Mouse (Mus musculus): ENCODE measurements around the gene Pik3ap1. TPM values are rescaled to one million over a fixed set of nuclear protein-coding genes. Genes with fewer than 3 reads are reported as not detected.

Pik3ap1 gene
- polyA plus RNA-seq, 1 experiment, result 0.16 TPM

DNA sequence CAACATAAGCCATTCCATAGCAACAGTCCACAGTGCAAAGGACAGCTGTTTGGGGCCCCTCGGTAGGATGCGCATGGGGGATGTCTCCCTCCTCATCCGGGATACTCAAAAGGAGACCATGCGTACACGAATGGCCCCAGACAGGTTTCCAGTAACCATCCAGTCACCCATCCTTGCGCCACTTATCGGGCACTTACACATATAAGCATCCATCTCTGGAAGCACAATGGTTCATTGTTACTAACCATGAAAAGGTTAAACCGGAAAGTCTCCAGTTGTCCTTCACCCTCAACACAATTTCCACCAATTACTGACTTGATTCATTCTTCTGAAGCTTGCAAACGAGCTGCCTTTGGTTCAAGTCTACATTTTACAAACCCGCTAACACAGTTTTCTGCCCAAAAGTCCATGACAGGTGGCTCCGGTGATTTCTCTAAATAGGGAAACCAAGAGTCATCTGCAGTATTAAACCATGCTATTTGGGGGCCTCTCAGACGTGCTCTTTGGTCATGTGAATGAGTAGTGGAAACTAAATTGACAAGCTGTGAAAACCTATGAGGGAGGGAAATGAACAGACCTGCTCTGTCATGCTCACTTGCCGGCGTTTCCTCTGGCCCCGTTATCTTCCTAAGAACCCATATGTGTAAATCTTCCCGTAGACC is 18.6 kb downstream of the Pik3ap1 start:
- no peak overlapping the region for H3K27ac ChIP-seq (ENCODE audit: insufficient read depth, low read length)
- H3K4me1 ChIP-seq (ENCODE audit: control insufficient read depth, insufficient read depth, low read length), result no peaks in the 10 kb centered on the region
- TF ChIP-seq CTCF (IDR thresholded peaks at IDR 0.05; ENCODE audit: low read depth, low read length), result no peak
- TF ChIP-seq EP300 (IDR thresholded peaks at IDR 0.05; ENCODE audit: insufficient read depth, low read depth, low read length), result no peak
- TF ChIP-seq POLR2A (IDR thresholded peaks at IDR 0.05; ENCODE audit: insufficient read depth, low read length), result no peak
- H3K9me3 ChIP-seq (replicated peaks; ENCODE audit: control insufficient read depth, insufficient read depth, low read length, poor library complexity, severe bottlenecking), result no peaks in the 10 kb centered on the region
- H3K4me3 ChIP-seq (ENCODE audit: low read depth, low read length), result no peak overlapping the region
- no peak overlapping the region for H3K9ac ChIP-seq (ENCODE audit: low read depth, poor library complexity, severe bottlenecking)
- no peaks in the 10 kb centered on the region for H3K27me3 ChIP-seq (ENCODE audit: control insufficient read depth, insufficient read depth, low read length, poor library complexity, severe bottlenecking)
- no peaks in the 10 kb centered on the region for H3K36me3 ChIP-seq (ENCODE audit: control insufficient read depth, insufficient read depth, low read length, poor library complexity, severe bottlenecking)

- no peak overlapping the region for H3K27ac ChIP-seq (ENCODE audit: insufficient read depth, low read length)
- H3K9ac ChIP-seq (ENCODE audit: low read depth, poor library complexity, severe bottlenecking), result no peak overlapping the region
- H3K36me3 ChIP-seq (ENCODE audit: control insufficient read depth, insufficient read depth, low read length, poor library complexity, severe bottlenecking), result no peaks in the 10 kb centered on the region
- no peaks in the 10 kb centered on the region for H3K4me1 ChIP-seq (ENCODE audit: control insufficient read depth, insufficient read depth, low read length)
- no peak overlapping the region for H3K4me3 ChIP-seq (ENCODE audit: low read depth, low read length)
- H3K27me3 ChIP-seq (ENCODE audit: control insufficient read depth, insufficient read depth, low read length, poor library complexity, severe bottlenecking), result no peaks in the 10 kb centered on the region
- TF ChIP-seq POLR2A (IDR thresholded peaks at IDR 0.05; ENCODE audit: insufficient read depth, low read length), result no peak
- no peak for TF ChIP-seq CTCF (IDR thresholded peaks at IDR 0.05; ENCODE audit: low read depth, low read length)
- no peak for TF ChIP-seq EP300 (IDR thresholded peaks at IDR 0.05; ENCODE audit: insufficient read depth, low read depth, low read length)
- no peaks in the 10 kb centered on the region for H3K9me3 ChIP-seq (replicated peaks; ENCODE audit: control insufficient read depth, insufficient read depth, low read length, poor library complexity, severe bottlenecking)
Observed at GRCm38 (mm10) chr19:41365570-41365969, 19.3 kb downstream of the Pik3ap1 start.

GRCm38 (mm10) chr19:41364509-41364908 is 20.4 kb downstream of the Pik3ap1 start:
- Histone ChIP-seq H3K36me3 (ENCODE audit: control insufficient read depth, insufficient read depth, low read length, poor library complexity, severe bottlenecking) (no peaks in the 10 kb centered on the region), H3K9me3 (replicated peaks; ENCODE audit: control insufficient read depth, insufficient read depth, low read length, poor library complexity, severe bottlenecking) (no peaks in the 10 kb centered on the region), H3K4me1 (ENCODE audit: control insufficient read depth, insufficient read depth, low read length) (no peaks in the 10 kb centered on the region), H3K27me3 (ENCODE audit: control insufficient read depth, insufficient read depth, low read length, poor library complexity, severe bottlenecking) (no peaks in the 10 kb centered on the region), H3K4me3 (ENCODE audit: low read depth, low read length) (no peak overlapping the region), H3K27ac (ENCODE audit: insufficient read depth, low read length) (no peak overlapping the region), H3K9ac (ENCODE audit: low read depth, poor library complexity, severe bottlenecking) (no peak overlapping the region)
- TF ChIP-seq POLR2A (IDR thresholded peaks at IDR 0.05; ENCODE audit: insufficient read depth, low read length) (no peak), EP300 (IDR thresholded peaks at IDR 0.05; ENCODE audit: insufficient read depth, low read depth, low read length) (no peak), CTCF (IDR thresholded peaks at IDR 0.05; ENCODE audit: low read depth, low read length) (no peak)

- Histone ChIP-seq H3K9me3 (replicated peaks; ENCODE audit: control insufficient read depth, insufficient read depth, low read length, poor library complexity, severe bottlenecking) (no peaks in the 10 kb centered on the region), H3K36me3 (ENCODE audit: control insufficient read depth, insufficient read depth, low read length, poor library complexity, severe bottlenecking) (no peaks in the 10 kb centered on the region), H3K27ac (ENCODE audit: insufficient read depth, low read length) (no peak overlapping the region), H3K4me3 (ENCODE audit: low read depth, low read length) (no peak overlapping the region), H3K4me1 (ENCODE audit: control insufficient read depth, insufficient read depth, low read length) (no peaks in the 10 kb centered on the region), H3K9ac (ENCODE audit: low read depth, poor library complexity, severe bottlenecking) (no peak overlapping the region), H3K27me3 (ENCODE audit: control insufficient read depth, insufficient read depth, low read length, poor library complexity, severe bottlenecking) (no peaks in the 10 kb centered on the region)
- no peak for TF ChIP-seq EP300 (IDR thresholded peaks at IDR 0.05; ENCODE audit: insufficient read depth, low read depth, low read length)
- no peak for TF ChIP-seq CTCF (IDR thresholded peaks at IDR 0.05; ENCODE audit: low read depth, low read length)
- TF ChIP-seq POLR2A (IDR thresholded peaks at IDR 0.05; ENCODE audit: insufficient read depth, low read length), result no peak
Observed at GRCm38 (mm10) chr19:41362963-41363362, 21.9 kb downstream of the Pik3ap1 start.

GRCm38 (mm10) chr19:41360459-41360858 is 24.4 kb downstream of the Pik3ap1 start:
- H3K27me3 ChIP-seq (ENCODE audit: control insufficient read depth, insufficient read depth, low read length, poor library complexity, severe bottlenecking), result no peaks in the 10 kb centered on the region
- H3K36me3 ChIP-seq (ENCODE audit: control insufficient read depth, insufficient read depth, low read length, poor library complexity, severe bottlenecking), result no peaks in the 10 kb centered on the region
- H3K9me3 ChIP-seq (replicated peaks; ENCODE audit: control insufficient read depth, insufficient read depth, low read length, poor library complexity, severe bottlenecking), result no peaks in the 10 kb centered on the region
- no peak overlapping the region for H3K9ac ChIP-seq (ENCODE audit: low read depth, poor library complexity, severe bottlenecking)
- no peaks in the 10 kb centered on the region for H3K4me1 ChIP-seq (ENCODE audit: control insufficient read depth, insufficient read depth, low read length)
- H3K27ac ChIP-seq (ENCODE audit: insufficient read depth, low read length), result no peak overlapping the region
- H3K4me3 ChIP-seq (ENCODE audit: low read depth, low read length), result no peak overlapping the region
- TF ChIP-seq EP300 (IDR thresholded peaks at IDR 0.05; ENCODE audit: insufficient read depth, low read depth, low read length) (no peak), CTCF (IDR thresholded peaks at IDR 0.05; ENCODE audit: low read depth, low read length) (no peak), POLR2A (IDR thresholded peaks at IDR 0.05; ENCODE audit: insufficient read depth, low read length) (no peak)

GRCm38 (mm10) chr19:41354287-41354951 is 30.5 kb downstream of the Pik3ap1 start:
- Histone ChIP-seq H3K4me3 (ENCODE audit: low read depth, low read length) (no peak overlapping the region), H3K4me1 (ENCODE audit: control insufficient read depth, insufficient read depth, low read length) (no peaks in the 10 kb centered on the region), H3K9me3 (replicated peaks; ENCODE audit: control insufficient read depth, insufficient read depth, low read length, poor library complexity, severe bottlenecking) (no peaks in the 10 kb centered on the region; the same call in 1 of the 2 replicates), H3K27ac (ENCODE audit: insufficient read depth, low read length) (no peak overlapping the region), H3K9ac (ENCODE audit: low read depth, poor library complexity, severe bottlenecking) (no peak overlapping the region), H3K27me3 (ENCODE audit: control insufficient read depth, insufficient read depth, low read length, poor library complexity, severe bottlenecking) (no peaks in the 10 kb centered on the region), H3K36me3 (ENCODE audit: control insufficient read depth, insufficient read depth, low read length, poor library complexity, severe bottlenecking) (no peaks in the 10 kb centered on the region)
- TF ChIP-seq EP300 (IDR thresholded peaks at IDR 0.05; ENCODE audit: insufficient read depth, low read depth, low read length), result no peak
- no peak for TF ChIP-seq CTCF (IDR thresholded peaks at IDR 0.05; ENCODE audit: low read depth, low read length)
- no peak for TF ChIP-seq POLR2A (IDR thresholded peaks at IDR 0.05; ENCODE audit: insufficient read depth, low read length)

Measured in ES-Bruce4 (cell line).